Mouse (Mus musculus) neural tube, embryonic 12.5 days (tissue): ENCODE measurements around the gene Anxa5. TPM values are rescaled to one million over a fixed set of nuclear protein-coding genes. Genes with fewer than 3 reads are reported as not detected.

Experiments
- ATAC-seq: fragments of 200-750 bp; cut with Nextera tagmentation; 2 replicates; pipeline ENCODE4 v1.8.0; 2017; ENCODE audit warnings: low read depth, mild to moderate bottlenecking, moderate TSS enrichment, moderate library complexity; ENCODE audit not compliant: low FRiP score
- H3K27ac ChIP-seq: fragments of 300-500 bp; sonication (generic); 2 replicates; pipeline ENCODE4 v1.5.1; 2016
- H3K27me3 ChIP-seq: fragments of 300-500 bp; sonication (generic); replicated peaks from 2 replicates; pipeline ENCODE4 v1.6.1; 2016; ENCODE audit warnings: mild to moderate bottlenecking
- H3K36me3 ChIP-seq: fragments of 300-500 bp; sonication (generic); 2 replicates; pipeline ENCODE4 v1.6.1; 2016; ENCODE audit warnings: mild to moderate bottlenecking
- H3K4me1 ChIP-seq: fragments of 300-500 bp; sonication (generic); 2 replicates; pipeline ENCODE4 v1.6.1; 2016
- H3K4me2 ChIP-seq: fragments of 300-500 bp; sonication (generic); replicated peaks from 2 replicates; pipeline ENCODE4 v1.6.1; 2016; ENCODE audit warnings: mild to moderate bottlenecking
- H3K4me3 ChIP-seq: fragments of 300-500 bp; sonication (generic); 2 replicates; pipeline ENCODE4 v1.5.1; 2016
- H3K9ac ChIP-seq: fragments of 300-500 bp; sonication (generic); 2 replicates; pipeline ENCODE4 v1.6.1; 2016; ENCODE audit warnings: mild to moderate bottlenecking
- H3K9me3 ChIP-seq: fragments of 300-500 bp; sonication (generic); 2 replicates; pipeline ENCODE4 v1.6.1; 2016; ENCODE audit warnings: mild to moderate bottlenecking
- WGBS: fragments of 180-500 bp; shearing (Covaris S2); methylation state at CpG from one replicate; pipeline ENCODE4 v1.1.7; 2016; 5-methylcytosine and 5-hydroxymethylcytosine counted together
- polyA plus RNA-seq: library from polyadenylated mRNA; unstranded; fragments of >200 nt; fragmentation: Nextera tagmentation; extraction: Ambion mirVana; gene quantifications from 2 replicates; pipeline ENCODE4 v1.2.1, GENCODE M21; 2016

Gene Anxa5
- 124 and 131 TPM in 2 replicates for polyA plus RNA-seq

GRCm38 (mm10) chr3:36475532-36476087 lies at the start of gene Anxa5, which contains the start of gene 1810062G17Rik:
Gene Anxa5 (minus strand): TSS chr3:36475894.
Gene 1810062G17Rik (plus strand): TSS chr3:36475937.
- Histone ChIP-seq H3K27ac (no peak within 1 kb of the TSS), H3K9ac (peak within 1 kb of the TSS; percentile 54), H3K4me1 (peaks cover 14% of the 10 kb centered on the region), H3K4me3 (peak within 1 kb of the TSS; percentile 61), H3K9me3 (no peaks in the 10 kb centered on the region), H3K4me2 (peak within 1 kb of the TSS; percentile 94), H3K36me3 (no peaks in the 10 kb centered on the region), H3K27me3 (no peaks in the 10 kb centered on the region)
- ATAC-seq, result peak; percentile 97
- under 1% methylated on average over 32 of the region's 32 CpGs for WGBS

- Histone ChIP-seq H3K9ac (no peak overlapping the region), H3K9me3 (no peaks in the 10 kb centered on the region), H3K4me1 (no peaks in the 10 kb centered on the region; the same call in 1 of the 2 replicates), H3K4me3 (no peak overlapping the region), H3K27me3 (peaks cover 31% of the 10 kb centered on the region), H3K27ac (no peak overlapping the region), H3K4me2 (no peak overlapping the region), H3K36me3 (no peaks in the 10 kb centered on the region)
- WGBS, result 85% methylated on average over 3 of the region's 3 CpGs
- no peak for ATAC-seq
Measured at GRCm38 (mm10) chr3:36524466-36524865, 48.8 kb upstream of the Anxa5 start.

- Histone ChIP-seq H3K36me3 (no peaks in the 10 kb centered on the region), H3K27me3 (peaks cover 31% of the 10 kb centered on the region), H3K4me3 (no peak overlapping the region), H3K9ac (no peak overlapping the region), H3K4me1 (no peaks in the 10 kb centered on the region; the same call in 1 of the 2 replicates), H3K4me2 (peak overlapping the region; percentile 97), H3K27ac (no peak overlapping the region), H3K9me3 (no peaks in the 10 kb centered on the region)
- WGBS, result 6% methylated on average over 4 of the region's 4 CpGs
- ATAC-seq, result no peak
Measured at GRCm38 (mm10) chr3:36522137-36522536, 46.4 kb upstream of the Anxa5 start.

- no peaks in the 10 kb centered on the region for H3K36me3 ChIP-seq
- H3K27ac ChIP-seq, result no peak within 1 kb of the TSS
- ATAC-seq, result peak; percentile 73
- WGBS, result under 1% methylated on average over 51 of the region's 51 CpGs
- H3K9me3 ChIP-seq, result no peaks in the 10 kb centered on the region
- peaks cover 31% of the 10 kb centered on the region for H3K27me3 ChIP-seq
- no peaks in the 10 kb centered on the region; the same call in 1 of the 2 replicates for H3K4me1 ChIP-seq
- H3K4me2 ChIP-seq, result peak within 1 kb of the TSS; percentile 97
- peak within 1 kb of the TSS; percentile 60 for H3K9ac ChIP-seq
- H3K4me3 ChIP-seq, result peak within 1 kb of the TSS; percentile 54
Measured at GRCm38 (mm10) chr3:36521073-36522060, 45.7 kb upstream of the Anxa5 start, which contains the start of gene Gm11549. Gene Gm11549 (minus strand): TSS chr3:36521813.

- no peaks in the 10 kb centered on the region for H3K9me3 ChIP-seq
- no peak overlapping the region for H3K4me2 ChIP-seq
- no peak for ATAC-seq
- no peaks in the 10 kb centered on the region for H3K36me3 ChIP-seq
- 91% methylated on average over 9 of the region's 9 CpGs for WGBS
- no peak overlapping the region for H3K9ac ChIP-seq
- no peak overlapping the region for H3K4me3 ChIP-seq
- peaks cover 15% of the 10 kb centered on the region for H3K27me3 ChIP-seq
- H3K4me1 ChIP-seq, result no peaks in the 10 kb centered on the region
- H3K27ac ChIP-seq, result no peak overlapping the region
Measured at GRCm38 (mm10) chr3:36516196-36516595, 40.5 kb upstream of the Anxa5 start.

GRCm38 (mm10) chr3:36511491-36511890 lies 35.8 kb upstream of the Anxa5 start:
- Histone ChIP-seq H3K27ac (no peak overlapping the region), H3K4me3 (no peak overlapping the region), H3K4me2 (no peak overlapping the region), H3K9ac (no peak overlapping the region), H3K27me3 (no peaks in the 10 kb centered on the region), H3K36me3 (no peaks in the 10 kb centered on the region), H3K4me1 (no peaks in the 10 kb centered on the region), H3K9me3 (no peaks in the 10 kb centered on the region)
- 93% methylated on average over 6 of the region's 6 CpGs for WGBS
- no peak for ATAC-seq

- Histone ChIP-seq H3K9ac (no peak overlapping the region), H3K4me3 (no peak overlapping the region), H3K4me2 (no peak overlapping the region), H3K4me1 (no peaks in the 10 kb centered on the region), H3K27me3 (no peaks in the 10 kb centered on the region), H3K27ac (no peak overlapping the region), H3K9me3 (no peaks in the 10 kb centered on the region), H3K36me3 (no peaks in the 10 kb centered on the region)
- ATAC-seq, result no peak; the same call in 1 of the 2 replicates
- WGBS, result 65% methylated on average over 10 of the region's 10 CpGs
Measured at GRCm38 (mm10) chr3:36505809-36506735, 30.4 kb upstream of the Anxa5 start.

- 86% methylated on average over 8 of the region's 8 CpGs for WGBS
- no peaks in the 10 kb centered on the region for H3K4me1 ChIP-seq
- H3K27me3 ChIP-seq, result no peaks in the 10 kb centered on the region
- H3K4me3 ChIP-seq, result no peak overlapping the region
- no peak overlapping the region for H3K4me2 ChIP-seq
- ATAC-seq, result no peak
- no peaks in the 10 kb centered on the region for H3K9me3 ChIP-seq
- no peak overlapping the region for H3K27ac ChIP-seq
- H3K9ac ChIP-seq, result no peak overlapping the region
- no peaks in the 10 kb centered on the region for H3K36me3 ChIP-seq
Measured at GRCm38 (mm10) chr3:36505306-36505705, 29.6 kb upstream of the Anxa5 start.

GRCm38 (mm10) chr3:36501546-36501945 lies 25.9 kb upstream of the Anxa5 start:
- no peaks in the 10 kb centered on the region for H3K9me3 ChIP-seq
- no peak for ATAC-seq
- no peak overlapping the region for H3K27ac ChIP-seq
- no peak overlapping the region for H3K4me2 ChIP-seq
- no peaks in the 10 kb centered on the region for H3K36me3 ChIP-seq
- H3K4me3 ChIP-seq, result no peak overlapping the region
- H3K9ac ChIP-seq, result no peak overlapping the region
- no peaks in the 10 kb centered on the region for H3K4me1 ChIP-seq
- H3K27me3 ChIP-seq, result no peaks in the 10 kb centered on the region
- WGBS, result 81% methylated on average over 7 of the region's 7 CpGs

GRCm38 (mm10) chr3:36500976-36501375 lies 25.3 kb upstream of the Anxa5 start:
- Histone ChIP-seq H3K27ac (no peak overlapping the region), H3K36me3 (no peaks in the 10 kb centered on the region), H3K27me3 (no peaks in the 10 kb centered on the region), H3K4me2 (no peak overlapping the region), H3K9ac (no peak overlapping the region), H3K4me3 (no peak overlapping the region), H3K9me3 (no peaks in the 10 kb centered on the region), H3K4me1 (no peaks in the 10 kb centered on the region)
- ATAC-seq, result no peak
- WGBS, result 89% methylated on average over 8 of the region's 8 CpGs

GRCm38 (mm10) chr3:36499418-36499817 lies 23.7 kb upstream of the Anxa5 start:
- no peak overlapping the region for H3K4me3 ChIP-seq
- H3K27ac ChIP-seq, result no peak overlapping the region
- H3K36me3 ChIP-seq, result no peaks in the 10 kb centered on the region
- no peak overlapping the region for H3K9ac ChIP-seq
- no peak for ATAC-seq
- no peak overlapping the region for H3K4me2 ChIP-seq
- 93% methylated on average over 7 of the region's 7 CpGs for WGBS
- H3K27me3 ChIP-seq, result no peaks in the 10 kb centered on the region
- no peaks in the 10 kb centered on the region for H3K9me3 ChIP-seq
- H3K4me1 ChIP-seq, result no peaks in the 10 kb centered on the region
